Mouse (Mus musculus) erythroblast, embryonic 14.5 days (primary cell): ENCODE data around the gene Gins1. TPM values are rescaled to one million over a fixed set of nuclear protein-coding genes. Genes with fewer than 3 reads are reported as not detected.

Experiments
- H3K27me3 ChIP-seq: 2 replicates; pipeline ENCODE4 v1.6.1; 2012; ENCODE audit warnings: inconsistent platforms; ENCODE audit not compliant: control insufficient read depth
- H3K36me3 ChIP-seq: 2 replicates; pipeline ENCODE4 v1.6.1; 2012; ENCODE audit warnings: mild to moderate bottlenecking, inconsistent platforms; ENCODE audit not compliant: control insufficient read depth
- H3K4me1 ChIP-seq: 2 replicates; pipeline ENCODE4 v1.6.1; 2012; ENCODE audit warnings: inconsistent platforms; ENCODE audit not compliant: control insufficient read depth
- H3K4me3 ChIP-seq: replicated peaks from 2 replicates; pipeline ENCODE3; 2012; ENCODE audit warnings: moderate library complexity, mild to moderate bottlenecking, inconsistent platforms
- H3K9me3 ChIP-seq: 2 replicates; pipeline ENCODE4 v1.6.1; 2012; ENCODE audit warnings: low read length, inconsistent platforms, mixed read lengths; ENCODE audit not compliant: control insufficient read depth
- GATA1 ChIP-seq: IDR thresholded peaks from 2 replicates; pipeline ENCODE4 v1.6.1; 2012; ENCODE audit warnings: low read length, inconsistent platforms, mixed read lengths
- TAL1 ChIP-seq: IDR thresholded peaks from 3 replicates; pipeline ENCODE4 v1.6.1; 2012; ENCODE audit warnings: low read length, inconsistent platforms, mixed read lengths
- polyA plus RNA-seq: library from polyadenylated mRNA; stranded (reverse); fragments of >175 nt; gene quantifications from 2 replicates; pipeline ENCODE4 v1.2.3, GENCODE M21; 2012

Gins1 gene
- polyA plus RNA-seq, 1 experiment = 5.9 TPM

GRCm38 (mm10) chr2:150909429-150910039, 4.3 kb downstream of the Gins1 start:
- H3K27me3 ChIP-seq = no peaks in the 10 kb centered on the region
- peaks cover 41% of the 10 kb centered on the region for H3K4me1 ChIP-seq
- no peaks in the 10 kb centered on the region for H3K9me3 ChIP-seq
- peak overlapping the region; percentile 83 for H3K4me3 ChIP-seq
- TF ChIP-seq TAL1 (no peak), GATA1 (0 out of 2 replicates have a peak, but pooled peaks have one; percentile 10)
- H3K36me3 ChIP-seq = peaks cover 22% of the 10 kb centered on the region

DNA sequence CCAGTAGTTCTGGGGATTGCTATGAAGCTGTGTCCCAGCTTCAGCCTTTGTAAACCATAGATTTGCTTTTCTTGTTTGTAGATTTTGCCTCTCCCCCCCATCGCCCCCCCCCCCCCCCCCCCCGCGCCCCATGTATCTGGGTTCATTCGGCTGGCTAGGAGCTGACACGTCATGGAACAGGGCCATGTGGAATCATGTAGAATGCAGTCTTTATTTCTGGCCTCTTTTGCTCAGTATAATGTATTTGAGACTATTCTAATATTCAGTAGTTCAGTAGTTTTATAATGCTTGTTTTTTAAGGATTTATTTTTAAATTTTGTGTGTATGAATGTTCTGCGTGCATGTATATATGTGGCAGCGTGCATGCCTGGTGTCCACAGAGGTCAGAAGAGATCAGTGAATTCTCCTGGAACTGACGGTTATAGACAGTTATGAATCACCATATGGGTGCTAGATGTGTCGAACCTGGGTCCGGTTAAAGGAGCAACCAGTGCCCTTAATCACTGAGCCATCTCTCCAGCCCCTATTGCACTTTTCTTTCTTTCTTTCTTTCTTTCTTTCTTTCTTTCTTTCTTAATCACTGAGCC, 5.2 kb downstream of the Gins1 start:
- no peak for TF ChIP-seq TAL1
- no peak for TF ChIP-seq GATA1
- Histone ChIP-seq H3K9me3 (no peaks in the 10 kb centered on the region), H3K4me1 (peaks cover 36% of the 10 kb centered on the region), H3K4me3 (peak overlapping the region; percentile 83), H3K36me3 (peaks cover 31% of the 10 kb centered on the region), H3K27me3 (no peaks in the 10 kb centered on the region)

DNA sequence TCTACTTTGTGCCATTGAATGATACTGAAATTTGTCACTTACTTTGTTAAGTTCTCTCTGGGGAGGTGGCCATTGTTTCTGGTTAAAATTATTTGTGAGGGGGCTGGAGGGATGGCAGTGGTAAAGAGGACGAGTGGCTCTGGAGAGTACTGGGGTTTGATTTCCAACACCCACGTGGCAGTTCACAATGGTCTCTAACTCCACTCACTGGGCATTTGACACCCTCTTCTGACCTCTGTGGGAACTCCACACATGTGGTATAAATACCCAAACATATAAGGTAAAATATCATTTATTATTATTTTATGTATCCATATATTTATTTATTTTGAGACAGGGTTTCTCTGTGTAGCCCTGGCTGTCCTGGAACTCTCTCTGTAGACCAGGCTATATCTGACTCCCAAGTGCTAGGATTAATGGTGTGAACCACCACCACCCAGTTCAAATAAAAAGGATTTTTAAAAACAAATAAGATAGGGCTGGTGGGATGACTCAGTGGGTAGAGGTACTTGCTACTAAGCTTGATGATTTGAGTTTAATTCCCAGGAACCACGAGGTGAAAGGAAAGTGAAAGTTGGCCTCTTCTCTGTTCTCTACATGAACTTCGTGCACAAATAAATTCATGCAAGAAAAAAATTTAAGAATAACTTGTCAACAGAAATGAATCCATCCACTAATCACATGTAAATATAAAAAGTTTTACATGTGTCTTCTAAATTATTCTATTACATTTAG, 9.7 kb downstream of the Gins1 start:
- TF ChIP-seq TAL1 (no peak), GATA1 (no peak)
- Histone ChIP-seq H3K4me1 (peaks cover 24% of the 10 kb centered on the region), H3K4me3 (no peak overlapping the region), H3K36me3 (peaks cover 68% of the 10 kb centered on the region), H3K27me3 (no peaks in the 10 kb centered on the region), H3K9me3 (no peaks in the 10 kb centered on the region)

DNA sequence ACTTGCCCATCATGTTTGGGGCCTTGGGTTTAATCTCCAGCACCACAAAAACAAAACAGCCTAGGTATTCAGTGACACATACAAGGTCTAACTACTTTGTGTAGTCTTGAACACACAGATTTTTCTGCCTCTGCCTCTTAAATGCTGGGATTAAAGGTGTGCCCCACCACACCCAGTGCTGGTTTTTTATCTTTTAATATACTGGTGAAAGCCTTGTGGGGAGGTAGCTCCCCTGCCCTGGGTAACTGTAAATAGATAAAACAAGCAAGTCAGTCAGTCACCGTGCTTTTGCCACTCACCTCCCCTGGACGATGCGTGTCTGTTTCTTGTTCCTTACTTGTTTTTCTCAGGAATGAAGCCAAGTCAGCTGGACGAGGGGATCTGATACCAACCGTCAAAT, 10.6 kb downstream of the Gins1 start:
- no peaks in the 10 kb centered on the region for H3K9me3 ChIP-seq
- H3K4me3 ChIP-seq = no peak overlapping the region
- no peak for TF ChIP-seq TAL1
- no peak for TF ChIP-seq GATA1
- no peaks in the 10 kb centered on the region for H3K27me3 ChIP-seq
- H3K4me1 ChIP-seq = peaks cover 22% of the 10 kb centered on the region
- peaks cover 75% of the 10 kb centered on the region for H3K36me3 ChIP-seq

GRCm38 (mm10) chr2:150918720-150919119, 13.5 kb downstream of the Gins1 start:
- peaks cover 85% of the 10 kb centered on the region for H3K36me3 ChIP-seq
- H3K27me3 ChIP-seq = no peaks in the 10 kb centered on the region
- peaks cover 21% of the 10 kb centered on the region for H3K4me1 ChIP-seq
- H3K4me3 ChIP-seq = no peak overlapping the region
- no peaks in the 10 kb centered on the region for H3K9me3 ChIP-seq
- TF ChIP-seq TAL1 = no peak
- TF ChIP-seq GATA1 = no peak

DNA sequence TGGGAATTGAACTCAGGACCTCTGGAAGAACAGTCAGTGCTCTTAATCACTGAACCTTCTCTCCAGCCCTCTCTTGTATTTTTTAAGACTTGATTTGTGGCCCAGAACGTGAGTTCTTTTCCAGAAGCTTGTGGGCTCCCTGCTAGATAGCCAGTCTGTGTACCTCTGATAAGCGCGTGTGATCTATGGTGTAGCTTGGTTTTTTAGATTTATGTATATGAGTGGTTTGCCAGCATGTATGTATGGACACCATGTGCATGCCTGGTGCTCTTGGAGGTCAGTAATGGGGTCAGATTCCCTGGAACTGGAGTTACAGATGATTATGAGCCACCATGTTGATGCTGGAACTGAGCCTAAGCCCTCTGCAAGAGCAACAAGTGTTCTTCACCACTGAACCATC, 15.3 kb downstream of the Gins1 start:
- Histone ChIP-seq H3K4me1 (peaks cover 21% of the 10 kb centered on the region), H3K4me3 (no peak overlapping the region), H3K36me3 (peaks cover 85% of the 10 kb centered on the region), H3K9me3 (no peaks in the 10 kb centered on the region), H3K27me3 (no peaks in the 10 kb centered on the region)
- no peak for TF ChIP-seq TAL1

- Histone ChIP-seq H3K9me3 (no peaks in the 10 kb centered on the region), H3K36me3 (peaks cover 86% of the 10 kb centered on the region), H3K4me3 (no peak overlapping the region), H3K27me3 (no peaks in the 10 kb centered on the region), H3K4me1 (peaks cover 16% of the 10 kb centered on the region)
- TF ChIP-seq TAL1 (no peak), GATA1 (no peak)
Measured at GRCm38 (mm10) chr2:150921697-150922096, 16.5 kb downstream of the Gins1 start.

DNA sequence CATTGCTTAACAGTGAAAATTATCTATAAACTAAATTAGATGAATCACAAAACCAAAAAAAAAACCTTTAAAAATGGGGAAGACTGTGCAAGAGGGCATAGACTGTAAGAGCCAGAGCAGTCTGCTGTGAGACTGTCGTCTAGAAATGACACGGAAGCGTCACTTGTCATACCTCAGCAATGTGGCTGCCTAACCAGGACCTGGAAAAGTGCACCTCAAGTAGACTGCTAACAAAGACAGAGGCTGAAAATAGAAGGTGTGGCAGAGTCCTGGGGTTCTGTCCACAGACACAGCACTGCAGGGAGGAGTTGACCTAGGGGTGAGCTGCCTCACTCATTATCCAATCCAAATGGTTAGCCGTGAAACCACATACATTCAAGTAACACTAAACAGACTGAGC, 17.0 kb downstream of the Gins1 start:
- Histone ChIP-seq H3K36me3 (peaks cover 86% of the 10 kb centered on the region), H3K4me3 (no peak overlapping the region), H3K9me3 (no peaks in the 10 kb centered on the region), H3K27me3 (no peaks in the 10 kb centered on the region), H3K4me1 (peaks cover 16% of the 10 kb centered on the region)
- TF ChIP-seq GATA1 (no peak), TAL1 (no peak)

- H3K27me3 ChIP-seq = no peaks in the 10 kb centered on the region
- no peaks in the 10 kb centered on the region for H3K9me3 ChIP-seq
- H3K36me3 ChIP-seq = peaks cover 86% of the 10 kb centered on the region
- peaks cover 16% of the 10 kb centered on the region for H3K4me1 ChIP-seq
- no peak for TF ChIP-seq GATA1
- no peak for TF ChIP-seq TAL1
- no peak overlapping the region for H3K4me3 ChIP-seq
Measured at GRCm38 (mm10) chr2:150923026-150923425, 17.8 kb downstream of the Gins1 start.
